Mouse (Mus musculus) MEL (cell line): ENCODE data around the gene Scn7a. TPM values are rescaled to one million over a fixed set of nuclear protein-coding genes. Genes with fewer than 3 reads are reported as not detected.

Experiments used
- DNase-seq: peaks from one replicate; pipeline ENCODE4 v3.0.0; 2011; ENCODE audit warnings: low read depth, low spot score
- H3K27ac ChIP-seq: 2 replicates; pipeline ENCODE4 v1.5.1; 2012; ENCODE audit warnings: low read depth, mild to moderate bottlenecking, control low read depth, low read length, moderate library complexity; ENCODE audit not compliant: control insufficient read depth
- H3K27me3 ChIP-seq, 2 experiments: fragments of 150-350 bp in 1 of 2; sonication (generic) in 1 of 2; 2 replicates each; pipeline ENCODE4 v1.6.1; 2012; ENCODE audit warnings: low read length in 2 of 2, mild to moderate bottlenecking in 2 of 2, improper control_type of control experiment in 1 of 2, moderate library complexity in 1 of 2; ENCODE audit not compliant: insufficient read depth in 2 of 2, control insufficient read depth in 1 of 2
- H3K36me3 ChIP-seq, 2 experiments: 2 replicates each; pipeline ENCODE4 v1.6.1; 2012 to 2014; ENCODE audit warnings: low read length in 2 of 2, improper control_type of control experiment in 1 of 2, inconsistent platforms in 1 of 2, mild to moderate bottlenecking in 1 of 2; ENCODE audit not compliant: insufficient read depth in 2 of 2, control insufficient read depth in 1 of 2
- H3K4me1 ChIP-seq, 2 experiments: fragments of 150-350 bp in 1 of 2; sonication (generic) in 1 of 2; 2 replicates each; pipeline ENCODE4 v1.6.1; 2012; ENCODE audit warnings: low read length in 2 of 2, improper control_type of control experiment in 1 of 2, mild to moderate bottlenecking in 1 of 2; ENCODE audit not compliant: insufficient read depth in 2 of 2, control insufficient read depth in 1 of 2
- H3K4me3 ChIP-seq, 2 experiments: fragments of 150-350 bp in 1 of 2; sonication (generic) in 1 of 2; 2 replicates each; pipeline ENCODE4 v1.5.1; 2012; ENCODE audit warnings: low read depth in 2 of 2, low read length in 2 of 2, mild to moderate bottlenecking in 2 of 2, moderate library complexity in 2 of 2, control low read depth in 1 of 2, improper control_type of control experiment in 1 of 2; ENCODE audit not compliant: control insufficient read depth in 1 of 2, insufficient read depth in 1 of 2
- H3K79me2 ChIP-seq: 2 replicates; pipeline ENCODE4 v1.6.1; 2012; ENCODE audit warnings: mild to moderate bottlenecking, low read length, moderate library complexity; ENCODE audit not compliant: control insufficient read depth, poor library complexity, insufficient read depth
- H3K9ac ChIP-seq: 2 replicates; pipeline ENCODE4 v1.6.1; 2012; ENCODE audit warnings: low read depth, mild to moderate bottlenecking, control low read depth, low read length, moderate library complexity; ENCODE audit not compliant: control insufficient read depth, poor library complexity, severe bottlenecking
- H3K9me3 ChIP-seq: fragments of 150-350 bp; sonication (generic); replicated peaks from 2 replicates; pipeline ENCODE4 v1.6.1; 2012; ENCODE audit warnings: mild to moderate bottlenecking, low read length, improper control_type of control experiment, moderate library complexity; ENCODE audit not compliant: insufficient read depth
- CHD1 ChIP-seq: IDR thresholded peaks from 2 replicates; pipeline ENCODE4 v1.6.1; 2012; ENCODE audit warnings: low read depth, mild to moderate bottlenecking, inconsistent platforms, low read length, improper control_type of control experiment
- CTCF ChIP-seq, 3 experiments: IDR thresholded peaks in 2 of 3; conservative IDR thresholded peaks in 1 of 3; 2 replicates each; pipeline ENCODE4 v1.5.1; 2011 to 2012; ENCODE audit warnings: low read length in 3 of 3, low read depth in 2 of 3, mild to moderate bottlenecking in 2 of 3, improper control_type of control experiment in 1 of 3, inconsistent platforms in 1 of 3, mixed read lengths in 1 of 3, moderate library complexity in 1 of 3; ENCODE audit not compliant: control insufficient read depth in 1 of 3, insufficient read depth in 1 of 3, poor library complexity in 1 of 3, severe bottlenecking in 1 of 3
- ELF1 ChIP-seq: IDR thresholded peaks from 2 replicates; pipeline ENCODE4 v1.6.1; 2014; ENCODE audit warnings: low read depth, mild to moderate bottlenecking, inconsistent platforms, low read length, improper control_type of control experiment, moderate library complexity
- EP300 ChIP-seq, 2 experiments: IDR thresholded peaks; 2 replicates each; pipeline ENCODE4 v1.6.1; 2011; ENCODE audit warnings: improper control_type of control experiment in 2 of 2, low read length in 2 of 2, low read depth in 1 of 2, mild to moderate bottlenecking in 1 of 2
- GATA1 ChIP-seq: IDR thresholded peaks from 2 replicates; pipeline ENCODE4 v1.6.1; 2011; ENCODE audit warnings: low read depth, low read length, improper control_type of control experiment
- HCFC1 ChIP-seq: IDR thresholded peaks from 2 replicates; pipeline ENCODE4 v1.6.1; 2012; ENCODE audit warnings: low read depth, mild to moderate bottlenecking, inconsistent platforms, low read length, improper control_type of control experiment, moderate library complexity
- JUND ChIP-seq: IDR thresholded peaks from 2 replicates; pipeline ENCODE4 v1.6.1; 2011; ENCODE audit warnings: low read depth, mild to moderate bottlenecking, improper control_type of control experiment, low read length
- KAT2A ChIP-seq: conservative IDR thresholded peaks from 2 replicates; pipeline ENCODE4 v1.6.1; 2012; ENCODE audit warnings: low read depth, low read length, improper control_type of control experiment, inconsistent platforms
- MAFK ChIP-seq: IDR thresholded peaks from 2 replicates; pipeline ENCODE4 v1.6.1; 2011; ENCODE audit warnings: low read depth, mild to moderate bottlenecking, low read length, improper control_type of control experiment, borderline replicate concordance
- MAX ChIP-seq: IDR thresholded peaks from 2 replicates; pipeline ENCODE4 v1.6.1; 2011; ENCODE audit warnings: low read length, improper control_type of control experiment
- MAZ ChIP-seq: IDR thresholded peaks from 2 replicates; pipeline ENCODE4 v1.6.1; 2012; ENCODE audit warnings: low read depth, mild to moderate bottlenecking, inconsistent platforms, low read length, improper control_type of control experiment
- MYB ChIP-seq: IDR thresholded peaks from 2 replicates; pipeline ENCODE4 v1.6.1; 2011; ENCODE audit warnings: mild to moderate bottlenecking, low read depth, low read length, improper control_type of control experiment
- NELFE ChIP-seq: IDR thresholded peaks from 2 replicates; pipeline ENCODE4 v1.6.1; 2011; ENCODE audit warnings: low read depth, low read length, improper control_type of control experiment
- NRF1 ChIP-seq: IDR thresholded peaks from 2 replicates; pipeline ENCODE4 v1.6.1; 2014; ENCODE audit warnings: low read depth, mild to moderate bottlenecking, inconsistent platforms, low read length, improper control_type of control experiment, moderate library complexity; ENCODE audit not compliant: poor library complexity, insufficient read depth, severe bottlenecking
- POLR2AphosphoS2 ChIP-seq: IDR thresholded peaks from 2 replicates; pipeline ENCODE4 v1.6.1; 2011; ENCODE audit warnings: low read length, improper control_type of control experiment
- RCOR1 ChIP-seq: IDR thresholded peaks from 2 replicates; pipeline ENCODE4 v1.6.1; 2012; ENCODE audit warnings: low read depth, mild to moderate bottlenecking, inconsistent platforms, low read length, improper control_type of control experiment
- SIN3A ChIP-seq: IDR thresholded peaks from 2 replicates; pipeline ENCODE4 v1.6.1; 2012; ENCODE audit warnings: low read length, improper control_type of control experiment, inconsistent platforms
- SMC3 ChIP-seq: IDR thresholded peaks from 2 replicates; pipeline ENCODE4 v1.6.1; 2011; ENCODE audit warnings: low read depth, low read length, improper control_type of control experiment
- TAL1 ChIP-seq: IDR thresholded peaks from 2 replicates; pipeline ENCODE4 v1.6.1; 2012; ENCODE audit warnings: mild to moderate bottlenecking, inconsistent platforms, low read length, moderate library complexity, mixed read lengths
- TBP ChIP-seq: IDR thresholded peaks from 2 replicates; pipeline ENCODE4 v1.8.0; 2011; ENCODE audit warnings: low read depth, low read length, improper control_type of control experiment
- UBTF ChIP-seq: IDR thresholded peaks from 2 replicates; pipeline ENCODE4 v1.6.1; 2012; ENCODE audit warnings: low read depth, mild to moderate bottlenecking, inconsistent platforms, low read length, improper control_type of control experiment, moderate library complexity, borderline replicate concordance; ENCODE audit not compliant: insufficient read depth
- USF1 ChIP-seq: IDR thresholded peaks from 2 replicates; pipeline ENCODE4 v1.6.1; 2014; ENCODE audit warnings: low read depth, mild to moderate bottlenecking, inconsistent platforms, low read length, improper control_type of control experiment, moderate library complexity
- USF2 ChIP-seq, 2 experiments: IDR thresholded peaks; 2 replicates each; pipeline ENCODE4 v1.6.1; 2011 to 2012; ENCODE audit warnings: improper control_type of control experiment in 2 of 2, low read length in 2 of 2, borderline replicate concordance in 1 of 2, inconsistent platforms in 1 of 2, low read depth in 1 of 2, mild to moderate bottlenecking in 1 of 2; ENCODE audit not compliant: insufficient read depth in 1 of 2
- ZC3H11A ChIP-seq: IDR thresholded peaks from 2 replicates; pipeline ENCODE4 v1.6.1; 2012; ENCODE audit warnings: low read depth, mild to moderate bottlenecking, inconsistent platforms, low read length, improper control_type of control experiment
- ZKSCAN1 ChIP-seq: IDR thresholded peaks from 2 replicates; pipeline ENCODE4 v1.6.1; 2012; ENCODE audit warnings: low read depth, mild to moderate bottlenecking, inconsistent platforms, low read length, improper control_type of control experiment, moderate library complexity
- ZNF384 ChIP-seq: IDR thresholded peaks from 2 replicates; pipeline ENCODE4 v1.6.1; 2012; ENCODE audit warnings: low read depth, mild to moderate bottlenecking, inconsistent platforms, low read length, improper control_type of control experiment
- polyA plus RNA-seq, 2 experiments: library from polyadenylated mRNA; stranded (reverse) in 1 of 2; unstranded in 1 of 2; fragments of >175 nt in 1 of 2; fragments of >200 nt in 1 of 2; gene quantifications; 2 replicates each; pipeline versions ENCODE4 v1.2.1 to v1.2.4; 2012; ENCODE audit warnings: low replicate concordance in 2 of 2, low read depth in 1 of 2; ENCODE audit not compliant: insufficient read length in 2 of 2, insufficient read depth in 1 of 2, missing spikeins in 1 of 2
- total RNA-seq: library from RNA; depleted of rRNA; stranded (reverse); fragments of 300-350 nt; gene quantifications from 2 replicates; pipeline ENCODE4 v1.2.3, GENCODE M21; 2012

Scn7a gene
- total and polyA plus RNA-seq, 3 experiments: not detected

GRCm38 (mm10) chr2:66728002-66728401 lies 56.7 kb downstream of the Scn7a start:
- H3K4me1 ChIP-seq: no peaks in the 10 kb centered on the region
- no peak overlapping the region for H3K9ac ChIP-seq
- H3K79me2 ChIP-seq: no peaks in the 10 kb centered on the region
- TF ChIP-seq POLR2AphosphoS2 (no peak), ZNF384 (no peak), MYB (no peak), ELF1 (no peak), CHD1 (no peak), NRF1 (no peak), TAL1 (no peak), MAFK (no peak), RCOR1 (no peak), USF1 (no peak), GATA1 (no peak), EP300 (IDR thresholded peaks at IDR 0.05; ENCODE audit: low read depth in 1 of 2, low read length in 2 of 2) (no peak), HCFC1 (no peak)
- DNase-seq: no peak
- H3K36me3 ChIP-seq: no peaks in the 10 kb centered on the region
- H3K9me3 ChIP-seq: no peaks in the 10 kb centered on the region
- H3K27me3 ChIP-seq: no peaks in the 10 kb centered on the region
- H3K4me3 ChIP-seq: no peak overlapping the region
- H3K27ac ChIP-seq: no peak overlapping the region

DNA sequence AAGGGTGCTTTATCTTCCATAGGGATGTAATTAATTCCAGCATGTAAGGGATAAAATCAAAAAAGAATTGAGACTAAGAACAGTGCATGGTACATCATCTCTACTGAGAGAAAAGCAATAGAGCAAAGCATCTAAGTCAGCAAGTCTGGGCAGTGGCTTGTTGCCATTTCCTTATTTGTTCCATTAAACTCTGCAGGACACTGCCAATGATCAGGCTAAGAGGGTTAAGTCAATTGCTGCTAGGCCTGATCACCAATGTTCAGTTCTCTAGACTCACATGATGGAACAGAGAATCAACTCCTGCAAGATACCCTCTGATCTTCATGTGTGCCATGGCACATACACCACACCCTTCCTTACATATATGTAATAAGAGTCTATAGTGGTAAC lies 57.1 kb downstream of the Scn7a start:
- Histone ChIP-seq H3K79me2 (no peaks in the 10 kb centered on the region), H3K36me3 (no peaks in the 10 kb centered on the region), H3K27me3 (no peaks in the 10 kb centered on the region)
- TF ChIP-seq SMC3 (no peak), TAL1 (no peak), UBTF (no peak), NELFE (no peak), MYB (no peak), CHD1 (no peak), HCFC1 (no peak), JUND (no peak), MAZ (no peak), KAT2A (no peak), MAX (no peak), CTCF (IDR thresholded peaks at IDR 0.05 in 2 of 3, conservative IDR thresholded peaks at IDR 0.05 in 1 of 3; ENCODE audit: control insufficient read depth in 1 of 3, insufficient read depth in 1 of 3, low read depth in 2 of 3, low read length in 3 of 3, poor library complexity in 1 of 3, severe bottlenecking in 1 of 3) (no peak), ZKSCAN1 (no peak), ZC3H11A (no peak), USF1 (no peak), TBP (no peak), USF2 (IDR thresholded peaks at IDR 0.05; ENCODE audit: borderline replicate concordance in 1 of 2, insufficient read depth in 1 of 2, low read depth in 1 of 2, low read length in 2 of 2) (no peak), SIN3A (no peak)
- TF ChIP-seq, all 39 proteins: peak for 0
- Histone ChIP-seq H3K4me1 (no peaks in the 10 kb centered on the region), H3K4me3 (no peak overlapping the region), H3K27ac (no peak overlapping the region), H3K9ac (no peak overlapping the region), H3K9me3 (no peaks in the 10 kb centered on the region)
- no peak for DNase-seq
